Mouse (Mus musculus) kidney, embryonic 15.5 days (tissue): ENCODE measurements at regions not wholly inside any gene's neighbourhood (a gene's known extent, or its start where the extent isn't known, plus 50 kb on each side); places are given as distances from the start of the nearest gene placed in this dataset.
A peak's percentile ranks its signal among the peaks of the same experiment; 100 is the strongest.

Source experiments
- ATAC-seq: fragments of 200-750 bp; cut with Nextera tagmentation; replicated peaks from 2 replicates; pipeline ENCODE4 v1.8.0; 2017; ENCODE audit warnings: moderate TSS enrichment; ENCODE audit not compliant: low FRiP score
- H3K27ac ChIP-seq: fragments of 300-500 bp; sonication (generic); 2 replicates; pipeline ENCODE4 v1.5.1; 2015; ENCODE audit warnings: mild to moderate bottlenecking, inconsistent platforms
- H3K27me3 ChIP-seq: fragments of 300-500 bp; sonication (generic); 2 replicates; pipeline ENCODE4 v1.6.1; 2015; ENCODE audit warnings: inconsistent platforms
- H3K36me3 ChIP-seq: fragments of 300-500 bp; sonication (generic); 2 replicates; pipeline ENCODE4 v1.6.1; 2015; ENCODE audit warnings: inconsistent platforms
- H3K4me1 ChIP-seq: fragments of 300-500 bp; sonication (generic); 2 replicates; pipeline ENCODE4 v1.6.1; 2015; ENCODE audit warnings: inconsistent platforms
- H3K4me2 ChIP-seq: fragments of 300-500 bp; sonication (generic); 2 replicates; pipeline ENCODE4 v1.6.1; 2015; ENCODE audit warnings: moderate library complexity, mild to moderate bottlenecking, inconsistent platforms
- H3K4me3 ChIP-seq: fragments of 300-500 bp; sonication (generic); replicated peaks from 2 replicates; pipeline ENCODE4 v1.5.1; 2015; ENCODE audit warnings: mild to moderate bottlenecking, inconsistent platforms
- H3K9ac ChIP-seq: fragments of 300-500 bp; sonication (generic); 2 replicates; pipeline ENCODE4 v1.6.1; 2015; ENCODE audit warnings: mild to moderate bottlenecking, inconsistent platforms
- H3K9me3 ChIP-seq: fragments of 300-500 bp; sonication (generic); replicated peaks from 2 replicates; pipeline ENCODE4 v1.6.1; 2016; ENCODE audit warnings: inconsistent platforms
- WGBS: fragments of 180-500 bp; shearing (Covaris S2); methylation state at CpG from one replicate; pipeline ENCODE4 v1.1.7; 2015; ENCODE audit warnings: mixed read lengths; 5-methylcytosine and 5-hydroxymethylcytosine counted together

GRCm38 (mm10) chr7:70874393-70874792 lies 476.9 kb downstream of the Gm10295 start:
- 66% methylated on average over 2 of the region's 2 CpGs for WGBS
- H3K9me3 ChIP-seq, result no peaks in the 10 kb centered on the region

GRCm38 (mm10) chr7:70870841-70871534 lies 480.3 kb downstream of the Gm10295 start:
- no peak overlapping the region for H3K4me3 ChIP-seq
- peak overlapping the region; percentile 34 for H3K27ac ChIP-seq
- 69% methylated on average over 10 of the region's 10 CpGs for whole genome bisulfite sequencing
- no peak for ATAC-seq
- H3K36me3 ChIP-seq, result no peaks in the 10 kb centered on the region
- H3K4me1 ChIP-seq, result peaks cover 13% of the 10 kb centered on the region
- no peaks in the 10 kb centered on the region for H3K9me3 ChIP-seq
- no peak overlapping the region for H3K9ac ChIP-seq
- H3K27me3 ChIP-seq, result no peaks in the 10 kb centered on the region
- H3K4me2 ChIP-seq, result no peak overlapping the region

More at GRCm38 (mm10) chr7:70874393-70874792, 476.9 kb downstream of the Gm10295 start:
- no peak for ATAC-seq
- Histone ChIP-seq H3K27ac (no peak overlapping the region), H3K27me3 (no peaks in the 10 kb centered on the region), H3K4me3 (no peak overlapping the region), H3K4me2 (no peak overlapping the region), H3K9ac (no peak overlapping the region), H3K36me3 (no peaks in the 10 kb centered on the region), H3K4me1 (peaks cover 13% of the 10 kb centered on the region)

DNA sequence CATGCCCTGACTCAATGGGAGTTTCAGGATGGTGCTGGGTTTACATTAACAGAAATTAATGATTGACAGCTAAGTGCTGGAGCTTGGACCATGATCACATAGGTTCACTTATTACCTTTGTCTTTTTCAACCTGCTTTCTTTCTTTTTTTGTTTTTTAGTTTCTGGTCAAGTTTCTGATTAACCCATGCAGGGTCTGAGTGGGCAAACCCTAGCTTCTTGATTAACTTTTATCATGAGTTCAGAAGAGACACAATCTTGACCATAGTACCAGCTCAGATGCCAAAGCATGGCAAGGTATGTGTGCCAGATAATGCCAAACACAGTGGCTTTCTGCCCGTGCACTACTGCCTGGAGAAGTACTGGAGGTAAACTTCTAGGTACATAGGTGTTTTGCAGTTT lies 482.2 kb downstream of the Gm10295 start:
- Histone ChIP-seq H3K9me3 (no peaks in the 10 kb centered on the region), H3K27me3 (no peaks in the 10 kb centered on the region), H3K27ac (peak overlapping the region; percentile 72), H3K4me2 (no peak overlapping the region), H3K4me3 (no peak overlapping the region), H3K9ac (no peak overlapping the region), H3K4me1 (peaks cover 13% of the 10 kb centered on the region), H3K36me3 (no peaks in the 10 kb centered on the region)
- WGBS, result 73% methylated on average over 1 of the region's 1 CpGs
- peak; percentile 82 for ATAC-seq

DNA sequence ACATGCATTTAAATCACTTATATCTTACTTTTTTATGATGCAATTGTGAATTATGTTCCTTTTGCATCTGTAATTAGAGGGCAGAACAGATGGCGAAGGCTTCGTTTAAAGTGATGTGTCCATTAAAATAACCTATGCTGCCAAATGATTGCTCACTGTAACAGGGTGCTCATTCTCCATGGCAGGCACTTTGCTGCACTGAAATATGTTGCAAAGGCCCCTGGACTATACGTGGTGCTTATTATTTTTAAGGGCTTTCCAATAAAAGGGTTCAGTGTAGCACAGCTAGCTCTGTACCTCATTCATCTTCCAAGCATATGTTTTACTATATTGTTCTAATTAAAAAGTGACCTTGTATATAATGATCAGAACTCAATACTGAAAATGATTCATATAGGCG lies 491.3 kb downstream of the Gm10295 start:
- no peak overlapping the region for H3K4me2 ChIP-seq
- 0 out of 2 replicates have a peak overlapping the region, but pooled peaks have one; percentile 5 for H3K27ac ChIP-seq
- no peaks in the 10 kb centered on the region for H3K36me3 ChIP-seq
- 73% methylated on average over 4 of the region's 4 CpGs for WGBS
- no peaks in the 10 kb centered on the region for H3K9me3 ChIP-seq
- no peaks in the 10 kb centered on the region for H3K27me3 ChIP-seq
- H3K4me1 ChIP-seq, result peaks cover 4% of the 10 kb centered on the region; the same call in 1 of the 2 replicates
- no peak overlapping the region for H3K9ac ChIP-seq
- ATAC-seq, result no peak
- no peak overlapping the region for H3K4me3 ChIP-seq

- no peak for ATAC-seq
- Histone ChIP-seq H3K4me1 (peaks cover 22% of the 10 kb centered on the region), H3K9ac (no peak overlapping the region), H3K9me3 (no peaks in the 10 kb centered on the region), H3K36me3 (no peaks in the 10 kb centered on the region), H3K4me3 (no peak overlapping the region), H3K27me3 (no peaks in the 10 kb centered on the region), H3K4me2 (no peak overlapping the region), H3K27ac (no peak overlapping the region)
- 77% methylated on average over 2 of the region's 2 CpGs for WGBS
Observed at GRCm38 (mm10) chr7:70850726-70851125, 484.2 kb upstream of the Nr2f2 start.

DNA sequence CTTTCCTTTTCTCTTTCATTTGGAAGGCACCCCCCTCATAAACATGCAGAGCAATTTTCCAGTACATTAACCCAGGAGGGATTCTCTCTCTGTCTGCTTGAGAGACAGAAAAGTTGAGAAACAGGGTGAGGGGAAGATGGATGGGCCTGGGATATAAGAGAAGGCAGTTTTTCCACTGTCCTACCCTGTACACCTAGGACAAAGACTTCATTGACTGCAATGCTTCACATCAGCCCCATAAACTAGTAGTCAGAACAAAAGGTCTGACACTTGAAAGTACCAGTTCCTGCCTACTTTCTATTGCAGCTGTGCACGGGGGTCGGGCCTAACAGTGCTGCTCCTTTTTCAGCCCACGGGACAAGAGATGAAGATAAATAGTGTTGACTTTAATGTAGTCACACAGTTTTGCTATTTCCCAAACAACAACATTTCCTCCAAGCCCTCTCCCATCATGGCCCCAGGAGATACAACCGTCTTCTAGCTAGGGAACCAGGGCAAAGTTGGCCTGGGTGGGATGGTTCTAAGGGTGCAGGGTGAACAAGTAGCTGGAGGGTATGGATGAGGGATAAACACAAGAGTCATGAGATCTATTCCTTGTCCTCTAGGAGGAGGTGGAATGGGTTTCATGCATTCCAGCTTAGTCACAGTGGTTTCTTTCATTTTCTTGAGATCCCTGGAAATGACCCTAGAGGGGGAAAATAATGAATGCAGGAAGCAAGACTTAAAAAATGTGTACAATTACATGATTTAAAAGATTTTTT lies 481.7 kb upstream of the Nr2f2 start:
- no peaks in the 10 kb centered on the region for H3K27me3 ChIP-seq
- no peak overlapping the region for H3K4me3 ChIP-seq
- peaks cover 22% of the 10 kb centered on the region for H3K4me1 ChIP-seq
- ATAC-seq, result peak; percentile 93
- H3K9ac ChIP-seq, result no peak overlapping the region
- H3K36me3 ChIP-seq, result no peaks in the 10 kb centered on the region
- peak overlapping the region; percentile 79 for H3K27ac ChIP-seq
- no peaks in the 10 kb centered on the region for H3K9me3 ChIP-seq
- 24% methylated on average over 4 of the region's 4 CpGs for WGBS
- H3K4me2 ChIP-seq, result peak overlapping the region; percentile 4; the same call in 1 of the 2 replicates

DNA sequence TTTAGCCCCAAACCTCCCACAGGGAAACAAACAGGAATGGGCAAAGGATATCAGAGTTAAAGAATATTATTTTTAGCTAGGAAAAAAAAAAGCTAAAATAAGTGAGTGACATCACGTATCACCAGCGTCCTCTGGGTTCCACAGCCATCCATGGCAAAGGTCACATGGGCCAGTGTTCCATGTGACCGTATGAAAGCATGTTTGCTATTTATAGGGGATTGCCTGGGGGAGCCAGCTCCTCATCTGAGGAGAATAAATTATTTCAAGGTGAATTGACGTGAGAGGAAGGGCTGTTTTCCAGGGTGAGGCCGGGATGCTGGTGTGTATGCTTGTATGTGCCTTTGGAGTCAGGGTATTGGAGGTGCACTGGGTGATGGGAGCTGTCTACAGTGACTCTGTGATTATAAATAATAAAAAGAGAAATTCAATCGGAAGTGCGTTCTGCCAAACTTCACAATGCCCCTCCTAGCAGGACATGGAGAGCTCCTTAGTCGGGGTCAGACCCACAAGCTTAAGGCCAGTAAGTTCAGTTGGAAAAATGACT lies 481.0 kb upstream of the Nr2f2 start:
- Histone ChIP-seq H3K4me1 (peaks cover 22% of the 10 kb centered on the region), H3K9ac (no peak overlapping the region), H3K4me3 (no peak overlapping the region), H3K36me3 (no peaks in the 10 kb centered on the region), H3K4me2 (peak overlapping the region; percentile 4; the same call in 1 of the 2 replicates), H3K27ac (peak overlapping the region; percentile 52; the same call in 1 of the 2 replicates), H3K27me3 (no peaks in the 10 kb centered on the region), H3K9me3 (no peaks in the 10 kb centered on the region)
- WGBS, result 44% methylated on average over 8 of the region's 8 CpGs
- ATAC-seq, result peak; percentile 40

DNA sequence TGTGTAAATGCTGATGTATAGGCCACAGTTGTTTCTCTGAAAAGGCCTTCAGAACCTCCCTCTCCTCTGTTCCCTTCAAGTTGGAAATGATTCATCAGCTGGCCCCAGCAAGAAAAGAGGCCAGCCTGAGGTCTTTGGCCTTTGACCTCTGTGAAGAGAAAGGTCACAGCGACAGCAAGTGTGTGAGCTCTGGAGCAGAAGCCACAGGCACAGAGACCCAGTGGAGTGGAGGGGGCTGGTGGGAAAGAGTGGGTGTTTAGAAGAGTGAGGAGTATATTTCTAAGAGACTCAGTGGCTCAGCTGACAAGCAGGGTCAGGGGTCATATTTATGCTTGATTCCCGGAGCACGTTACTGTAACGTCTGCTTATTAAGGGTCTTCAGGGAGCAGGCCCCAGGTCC lies 479.5 kb upstream of the Nr2f2 start:
- H3K27me3 ChIP-seq, result no peaks in the 10 kb centered on the region
- H3K9ac ChIP-seq, result no peak overlapping the region
- peaks cover 22% of the 10 kb centered on the region for H3K4me1 ChIP-seq
- peak overlapping the region; percentile 57 for H3K27ac ChIP-seq
- WGBS, result 7% methylated on average over 4 of the region's 4 CpGs
- no peaks in the 10 kb centered on the region for H3K9me3 ChIP-seq
- H3K4me3 ChIP-seq, result no peak overlapping the region
- no peak for ATAC-seq
- H3K36me3 ChIP-seq, result no peaks in the 10 kb centered on the region
- no peak overlapping the region for H3K4me2 ChIP-seq

DNA sequence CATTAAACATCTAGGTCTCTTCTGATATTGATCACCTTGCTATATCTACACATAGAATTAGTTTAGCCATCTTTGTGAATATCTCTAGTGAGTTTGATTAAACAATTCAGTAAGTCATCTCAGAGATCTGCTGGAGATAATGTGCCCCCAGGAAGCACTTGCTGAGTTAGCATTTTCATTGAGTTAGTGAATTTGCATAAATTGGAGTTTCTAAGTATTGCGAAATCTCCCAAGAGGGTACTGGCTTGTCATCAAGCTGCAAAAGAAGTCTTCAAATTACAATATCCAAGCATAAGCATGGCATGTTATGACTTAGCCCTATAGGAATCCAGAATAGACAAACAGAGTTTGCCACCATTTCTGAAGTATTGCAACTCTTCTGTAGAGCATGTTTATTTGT lies 473.6 kb upstream of the Nr2f2 start:
- 100% methylated on average over 1 of the region's 1 CpGs for WGBS

GRCm38 (mm10) chr7:70839190-70839589 lies 472.7 kb upstream of the Nr2f2 start:
- Histone ChIP-seq H3K4me3 (no peak overlapping the region), H3K4me2 (no peak overlapping the region), H3K27me3 (no peaks in the 10 kb centered on the region), H3K9me3 (no peaks in the 10 kb centered on the region), H3K9ac (no peak overlapping the region), H3K36me3 (no peaks in the 10 kb centered on the region), H3K4me1 (no peaks in the 10 kb centered on the region), H3K27ac (no peak overlapping the region)
- 68% methylated on average over 2 of the region's 2 CpGs for WGBS
- ATAC-seq, result no peak

More for the DNA sequence above, 473.6 kb upstream of the Nr2f2 start:
- no peak overlapping the region for H3K4me2 ChIP-seq
- no peaks in the 10 kb centered on the region for H3K9me3 ChIP-seq
- no peak for ATAC-seq
- no peaks in the 10 kb centered on the region for H3K36me3 ChIP-seq
- no peak overlapping the region for H3K9ac ChIP-seq
- no peak overlapping the region for H3K27ac ChIP-seq
- H3K4me1 ChIP-seq, result no peaks in the 10 kb centered on the region
- no peak overlapping the region for H3K4me3 ChIP-seq
- H3K27me3 ChIP-seq, result no peaks in the 10 kb centered on the region

DNA sequence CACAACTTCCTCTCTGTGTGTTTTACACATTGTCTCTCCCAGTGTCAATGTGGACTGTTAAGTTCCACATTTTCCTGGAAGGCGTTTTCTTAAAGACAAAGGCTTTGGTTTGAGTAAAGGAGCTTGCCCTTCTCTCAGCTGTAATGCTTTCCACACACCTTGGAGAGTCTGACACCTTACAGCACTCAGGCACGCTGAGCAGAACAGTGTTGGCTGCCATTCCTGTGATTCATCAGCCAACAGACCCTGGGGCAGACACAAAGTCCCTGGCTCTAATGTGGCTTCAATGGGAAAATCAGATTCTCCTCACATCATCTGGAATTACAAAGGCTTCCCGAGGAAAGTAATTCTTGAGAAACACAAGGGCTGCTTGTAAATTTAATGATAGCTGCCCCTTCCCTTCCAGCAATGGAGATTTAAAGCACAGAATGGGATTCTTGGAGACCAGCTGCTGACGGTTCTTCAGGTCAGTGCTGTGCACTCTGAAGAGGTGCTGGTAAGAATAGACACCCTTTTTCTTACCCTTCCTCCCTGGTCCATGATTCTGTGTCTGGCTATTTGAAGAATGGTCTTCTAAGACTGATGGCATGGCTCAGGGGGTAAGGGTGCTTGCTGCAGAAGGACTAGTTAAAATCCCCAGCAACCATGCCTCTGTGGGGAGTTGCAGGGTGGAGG lies 468.4 kb upstream of the Nr2f2 start:
- Histone ChIP-seq H3K9me3 (no peaks in the 10 kb centered on the region), H3K27me3 (no peaks in the 10 kb centered on the region), H3K4me1 (no peaks in the 10 kb centered on the region), H3K4me3 (no peak overlapping the region), H3K4me2 (no peak overlapping the region), H3K27ac (no peak overlapping the region), H3K9ac (no peak overlapping the region), H3K36me3 (no peaks in the 10 kb centered on the region)
- WGBS, result 33% methylated on average over 4 of the region's 4 CpGs
- no peak for ATAC-seq
